Mouse (Mus musculus) heart, embryonic 14.5 days (tissue): ENCODE data around the gene Tatdn3. TPM values are rescaled to one million over a fixed set of nuclear protein-coding genes. Genes with fewer than 3 reads are reported as not detected.

Source experiments
- ATAC-seq: fragments of 200-750 bp; cut with Nextera tagmentation; 2 replicates; pipeline ENCODE4 v1.8.0; 2017; ENCODE audit warnings: low read depth, moderate TSS enrichment; ENCODE audit not compliant: insufficient number of reproducible peaks, insufficient read depth, low FRiP score
- H3K27ac ChIP-seq, 2 experiments: fragments of 200-500 bp in 1 of 2; fragments of 300-500 bp in 1 of 2; sonication (generic) in 1 of 2; replicated peaks in 1 of 2; 2 replicates each; pipeline ENCODE4 v1.5.1; 2012 to 2014; ENCODE audit warnings: low read depth in 2 of 2, low read length in 2 of 2, control low read depth in 1 of 2, mild to moderate bottlenecking in 1 of 2, mixed read lengths in 1 of 2; ENCODE audit not compliant: control insufficient read depth in 1 of 2, insufficient read depth in 1 of 2
- H3K27me3 ChIP-seq: fragments of 300-500 bp; sonication (generic); 2 replicates; pipeline ENCODE4 v1.6.1; 2014; ENCODE audit warnings: mild to moderate bottlenecking, low read length, control low read depth; ENCODE audit not compliant: control insufficient read depth, insufficient read depth
- H3K36me3 ChIP-seq: fragments of 300-500 bp; sonication (generic); 2 replicates; pipeline ENCODE4 v1.6.1; 2014; ENCODE audit warnings: mild to moderate bottlenecking, control low read depth, low read length, mixed read lengths; ENCODE audit not compliant: control insufficient read depth, insufficient read depth
- H3K4me1 ChIP-seq, 2 experiments: fragments of 200-500 bp in 1 of 2; fragments of 300-500 bp in 1 of 2; sonication (generic) in 1 of 2; 2 replicates each; pipeline ENCODE4 v1.6.1; 2012 to 2014; ENCODE audit warnings: low read length in 2 of 2, control low read depth in 1 of 2, mixed read lengths in 1 of 2; ENCODE audit not compliant: control insufficient read depth in 2 of 2, insufficient read depth in 2 of 2
- H3K4me2 ChIP-seq: fragments of 300-500 bp; sonication (generic); 2 replicates; pipeline ENCODE4 v1.6.1; 2014; ENCODE audit warnings: mild to moderate bottlenecking, low read length
- H3K4me3 ChIP-seq, 2 experiments: fragments of 200-500 bp in 1 of 2; fragments of 300-500 bp in 1 of 2; sonication (generic) in 1 of 2; 2 replicates each; pipeline ENCODE4 v1.5.1; 2012 to 2014; ENCODE audit warnings: low read length in 2 of 2, mild to moderate bottlenecking in 2 of 2, control low read depth in 1 of 2, low read depth in 1 of 2, moderate library complexity in 1 of 2; ENCODE audit not compliant: control insufficient read depth in 1 of 2, insufficient read depth in 1 of 2
- H3K9ac ChIP-seq: fragments of 300-500 bp; sonication (generic); 2 replicates; pipeline ENCODE4 v1.6.1; 2014; ENCODE audit warnings: mild to moderate bottlenecking, low read length
- H3K9me3 ChIP-seq: fragments of 300-500 bp; sonication (generic); 2 replicates; pipeline ENCODE4 v1.6.1; 2016; ENCODE audit warnings: low read length, control low read depth; ENCODE audit not compliant: control insufficient read depth
- WGBS: fragments of 180-500 bp; shearing (Covaris S2); extraction: QIAGEN DNeasy Blood & Tissue Kit; methylation state at CpG from one replicate; pipeline ENCODE4 v1.1.7; 2014; 5-methylcytosine and 5-hydroxymethylcytosine counted together
- polyA plus RNA-seq: library from polyadenylated mRNA; unstranded; fragments of >200 nt; fragmentation: Nextera tagmentation; extraction: Ambion mirVana; gene quantifications from 2 replicates; pipeline ENCODE4 v1.2.1, GENCODE M21; 2014

Gene Tatdn3
- polyA plus RNA-seq, 1 experiment from 2014 or later: 25.9 TPM

DNA sequence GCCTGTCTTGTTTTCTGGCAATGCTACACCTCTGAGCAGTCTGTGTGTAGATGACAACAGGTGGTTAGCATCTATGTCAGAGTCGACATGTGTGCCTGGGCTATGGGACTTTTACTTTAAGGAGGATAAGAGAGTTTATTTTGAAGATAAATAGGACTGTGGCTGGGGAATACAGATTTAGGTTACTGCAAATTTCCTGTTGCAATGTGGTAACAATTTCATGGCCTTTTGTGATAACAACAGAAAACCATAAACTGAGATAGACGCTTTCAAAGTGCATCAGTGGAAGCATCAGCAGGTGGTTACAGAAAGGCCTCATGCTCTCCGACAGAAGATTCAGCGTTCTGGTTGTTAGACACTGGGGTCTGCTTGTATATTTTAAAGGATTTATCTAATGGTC is 10.8 kb upstream of the Tatdn3 start:
- Histone ChIP-seq H3K9me3 (no peaks in the 10 kb centered on the region), H3K4me1 (peaks cover 0 to 3% of the 10 kb centered on the region in 2 experiments; a peak in 1 of 4 replicates), H3K36me3 (peaks cover 96% of the 10 kb centered on the region), H3K9ac (no peak overlapping the region), H3K27ac (no peak overlapping the region), H3K27me3 (no peaks in the 10 kb centered on the region), H3K4me2 (no peak overlapping the region), H3K4me3 (no peak overlapping the region)
- 85% methylated on average over 4 of the region's 4 CpGs for WGBS
- ATAC-seq: no peak

DNA sequence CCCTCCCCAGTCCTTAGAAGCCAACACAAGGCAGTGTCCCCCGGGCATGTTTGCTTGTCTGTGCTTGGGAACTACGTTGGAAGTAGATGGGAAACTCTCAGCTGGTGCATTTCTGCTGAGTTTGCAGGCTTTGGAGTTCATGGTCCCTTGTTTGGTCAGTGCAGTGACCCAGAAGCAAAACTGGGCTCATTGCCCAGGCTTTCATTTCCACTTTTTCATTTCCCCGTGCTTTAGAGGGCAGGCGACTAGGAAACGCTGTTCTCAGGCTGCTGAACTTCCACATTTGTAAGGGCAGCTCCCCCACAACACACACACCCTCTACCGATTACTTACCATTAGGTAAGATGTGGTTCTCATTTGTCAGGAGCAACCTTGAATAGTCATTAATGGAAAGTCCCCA is 10.3 kb upstream of the Tatdn3 start:
- Histone ChIP-seq H3K9ac (no peak overlapping the region), H3K4me1 (peaks cover 0 to 3% of the 10 kb centered on the region in 2 experiments; a peak in 1 of 4 replicates), H3K36me3 (peaks cover 95% of the 10 kb centered on the region), H3K4me2 (no peak overlapping the region), H3K4me3 (no peak overlapping the region), H3K27me3 (no peaks in the 10 kb centered on the region), H3K27ac (0 out of 4 replicates have a peak overlapping the region, but pooled peaks have one; percentile 7 to 21), H3K9me3 (no peaks in the 10 kb centered on the region)
- 73% methylated on average over 6 of the region's 6 CpGs for WGBS
- 0 out of 2 replicates have a peak, but pooled peaks have one; percentile 6 for ATAC-seq

DNA sequence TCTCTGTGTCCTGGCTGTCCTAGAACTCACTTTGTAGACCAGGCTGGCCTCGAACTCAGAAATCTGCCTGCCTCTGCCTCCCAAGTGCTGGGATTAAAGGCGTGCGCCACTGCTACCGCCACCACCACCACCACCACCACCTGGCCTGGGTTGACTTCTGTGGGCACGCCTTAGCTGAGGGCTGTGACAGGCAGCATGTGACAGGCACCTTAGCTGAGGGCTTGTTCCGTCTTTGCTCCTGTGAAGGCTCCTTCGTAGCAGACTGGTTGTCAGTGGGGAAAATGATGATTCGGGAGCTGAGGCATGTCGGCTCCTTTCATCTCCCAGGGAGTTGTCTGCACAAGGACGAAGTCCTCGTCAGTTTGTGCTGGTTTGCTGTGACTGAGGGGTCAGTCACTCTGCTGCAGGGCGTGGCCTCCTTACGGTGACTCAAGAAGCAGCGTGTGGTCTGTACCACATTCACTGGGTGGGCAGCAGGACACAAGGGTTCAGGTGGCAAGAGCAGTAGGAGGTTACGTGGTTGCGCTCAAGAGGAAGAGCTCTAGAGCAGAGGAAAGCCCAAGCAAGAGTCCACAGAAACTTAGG is 9.7 kb upstream of the Tatdn3 start:
- no peak for ATAC-seq
- Histone ChIP-seq H3K9me3 (no peaks in the 10 kb centered on the region), H3K27me3 (no peaks in the 10 kb centered on the region), H3K4me1 (peaks cover 0 to 3% of the 10 kb centered on the region in 2 experiments; a peak in 1 of 4 replicates), H3K4me3 (no peak overlapping the region), H3K4me2 (no peak overlapping the region), H3K9ac (no peak overlapping the region), H3K36me3 (peaks cover 96% of the 10 kb centered on the region), H3K27ac (0 out of 4 replicates have a peak overlapping the region, but pooled peaks have one; percentile 7 to 21)
- WGBS: 92% methylated on average over 16 of the region's 16 CpGs

DNA sequence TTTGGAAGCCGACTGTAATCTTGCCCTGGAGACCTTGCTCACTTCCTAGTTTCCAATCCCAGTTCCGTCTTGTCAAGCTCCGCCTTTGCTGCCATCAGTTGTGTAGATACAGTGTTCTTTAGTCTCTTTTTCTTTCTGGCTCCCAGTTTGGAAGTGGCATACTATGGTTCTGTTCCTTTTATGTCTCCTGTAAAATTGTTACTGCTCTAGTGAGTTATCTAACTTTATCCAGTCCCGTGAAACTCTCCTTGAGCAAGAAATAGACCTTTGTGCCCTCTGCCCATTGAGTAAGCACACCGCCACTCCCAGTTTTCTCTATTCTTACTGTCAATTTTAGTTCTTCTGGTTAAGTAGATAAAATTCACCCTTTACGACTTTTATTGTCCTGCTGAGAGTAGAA is 8.9 kb upstream of the Tatdn3 start:
- H3K4me1 ChIP-seq: peaks cover 0 to 3% of the 10 kb centered on the region in 2 experiments; a peak in 1 of 4 replicates
- no peak overlapping the region for H3K27ac ChIP-seq
- H3K27me3 ChIP-seq: no peaks in the 10 kb centered on the region
- H3K9ac ChIP-seq: no peak overlapping the region
- WGBS: 88% methylated on average over 6 of the region's 6 CpGs
- H3K4me2 ChIP-seq: no peak overlapping the region
- no peak for ATAC-seq
- no peaks in the 10 kb centered on the region for H3K9me3 ChIP-seq
- H3K36me3 ChIP-seq: peaks cover 93% of the 10 kb centered on the region
- H3K4me3 ChIP-seq: no peak overlapping the region

DNA sequence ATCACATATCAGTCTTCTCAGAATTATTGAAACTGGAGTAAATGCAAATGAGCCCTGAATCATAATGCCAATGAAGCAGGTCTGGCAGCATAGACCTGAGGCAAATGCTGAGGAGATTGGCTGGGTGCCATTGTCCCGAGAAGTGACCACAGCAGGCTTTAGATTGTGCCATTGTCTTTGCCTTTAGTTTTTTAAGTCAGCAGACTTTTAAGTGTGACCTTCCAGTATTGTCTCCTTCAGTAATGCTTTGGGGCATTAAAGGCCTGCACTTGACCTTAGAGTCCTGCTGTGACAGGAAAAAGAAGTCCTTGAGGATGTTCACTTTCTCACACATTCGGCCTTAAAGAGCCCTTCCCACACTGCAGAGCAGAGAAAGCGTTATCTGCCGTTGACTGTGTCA is 7.5 kb upstream of the Tatdn3 start:
- ATAC-seq: no peak

DNA sequence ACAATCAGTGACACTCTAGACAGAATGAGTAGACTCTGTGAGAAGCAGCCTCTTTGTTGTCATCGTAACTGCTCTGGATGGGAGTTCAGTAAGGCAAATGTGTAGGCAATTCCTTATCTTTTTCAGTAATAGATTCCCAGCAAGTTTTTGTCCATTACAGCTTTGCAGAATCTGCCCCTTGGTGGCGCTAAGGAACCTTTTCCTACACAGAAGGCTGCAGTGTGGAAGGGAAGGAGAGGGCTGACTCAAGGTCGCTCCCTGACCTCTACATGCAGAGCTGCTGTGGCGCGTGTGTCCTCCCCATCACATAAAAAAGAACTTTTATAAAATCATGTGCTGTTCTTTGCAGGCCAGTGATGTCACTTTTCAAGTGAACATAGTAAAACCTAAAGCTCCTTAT is 5.6 kb upstream of the Tatdn3 start:
- Histone ChIP-seq H3K9me3 (no peaks in the 10 kb centered on the region), H3K27me3 (no peaks in the 10 kb centered on the region), H3K4me3 (no peak overlapping the region), H3K4me2 (no peak overlapping the region), H3K36me3 (peaks cover 83% of the 10 kb centered on the region), H3K9ac (no peak overlapping the region), H3K4me1 (peaks cover 2% of the 10 kb centered on the region in 2 experiments; a peak in 2 of 4 replicates), H3K27ac (no peak overlapping the region; a peak in 1 of 4 replicates)
- ATAC-seq: no peak
- WGBS: 55% methylated on average over 5 of the region's 5 CpGs

More for the DNA sequence above, 7.5 kb upstream of the Tatdn3 start:
- H3K9ac ChIP-seq: no peak overlapping the region
- no peak overlapping the region for H3K4me2 ChIP-seq
- no peaks in the 10 kb centered on the region for H3K9me3 ChIP-seq
- no peak overlapping the region for H3K27ac ChIP-seq
- WGBS: 85% methylated on average over 4 of the region's 4 CpGs
- peaks cover 0 to 3% of the 10 kb centered on the region in 2 experiments; a peak in 1 of 4 replicates for H3K4me1 ChIP-seq
- H3K4me3 ChIP-seq: no peak overlapping the region
- no peaks in the 10 kb centered on the region for H3K27me3 ChIP-seq
- H3K36me3 ChIP-seq: peaks cover 95% of the 10 kb centered on the region

DNA sequence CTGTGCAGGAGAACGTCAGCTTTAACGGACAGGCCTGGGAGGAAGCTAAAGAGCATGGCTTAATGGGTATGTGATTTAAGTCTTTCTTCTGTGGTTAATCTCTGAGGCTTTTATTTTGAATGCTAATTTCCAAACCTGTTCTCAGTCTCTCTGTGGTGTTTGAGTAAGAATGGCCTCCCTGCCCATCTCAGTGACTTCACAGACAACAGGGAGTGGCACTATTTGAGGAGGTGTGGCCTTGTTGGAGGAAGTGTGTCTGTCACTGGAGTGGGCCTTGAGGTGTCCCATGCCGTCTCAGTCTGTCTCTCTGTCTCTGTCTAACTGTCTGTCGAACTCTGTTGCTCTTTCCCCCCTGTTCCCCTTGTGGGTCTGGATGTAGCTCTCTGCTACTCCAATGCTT is 2.5 kb upstream of the Tatdn3 start:
- Histone ChIP-seq H3K27me3 (no peaks in the 10 kb centered on the region), H3K27ac (no peak overlapping the region), H3K4me3 (no peak overlapping the region), H3K36me3 (peaks cover 52% of the 10 kb centered on the region), H3K4me1 (peaks cover 2 to 5% of the 10 kb centered on the region in 2 experiments; a peak in 3 of 4 replicates), H3K9me3 (no peaks in the 10 kb centered on the region), H3K4me2 (no peak overlapping the region), H3K9ac (no peak overlapping the region)
- ATAC-seq: no peak
- 79% methylated on average over 4 of the region's 4 CpGs for WGBS

DNA sequence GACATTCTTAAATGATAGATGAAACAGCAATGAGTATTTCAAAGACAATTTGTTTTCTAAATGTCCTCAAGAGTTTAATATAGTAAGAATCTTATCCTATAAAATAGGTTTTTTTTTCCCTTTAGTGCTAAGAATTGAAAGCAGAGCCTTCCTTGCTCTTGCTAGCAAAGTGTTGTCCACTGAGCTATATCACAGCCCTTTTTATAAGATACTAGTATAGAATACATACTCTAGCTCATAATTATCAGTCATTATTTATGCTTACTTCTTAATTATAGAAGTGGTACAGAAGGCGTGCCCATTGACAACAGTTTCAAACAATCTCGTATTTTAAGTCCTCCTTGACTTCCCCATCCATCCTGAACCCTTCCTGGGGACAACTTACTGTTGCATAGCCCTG is 1.8 kb upstream of the Tatdn3 start:
- Histone ChIP-seq H3K36me3 (peaks cover 45% of the 10 kb centered on the region), H3K4me2 (no peak overlapping the region), H3K9ac (no peak overlapping the region), H3K9me3 (no peaks in the 10 kb centered on the region), H3K4me3 (no peak overlapping the region), H3K27me3 (no peaks in the 10 kb centered on the region), H3K27ac (no peak overlapping the region), H3K4me1 (peaks cover 2 to 5% of the 10 kb centered on the region in 2 experiments; a peak in 3 of 4 replicates)
- ATAC-seq: no peak
- 84% methylated on average over 2 of the region's 2 CpGs for whole genome bisulfite sequencing
